Mouse (Mus musculus) kidney, postnatal 0 days (tissue): ENCODE results near the gene Palm. TPM values are rescaled to one million over a fixed set of nuclear protein-coding genes. Genes with fewer than 3 reads are reported as not detected.

ENCODE experiments used
- ATAC-seq: fragments of 200-750 bp; cut with Nextera tagmentation; replicated peaks from 2 replicates; pipeline ENCODE4 v1.8.0; 2017; ENCODE audit warnings: low read depth, moderate number of reproducible peaks, moderate TSS enrichment, moderate library complexity; ENCODE audit not compliant: low FRiP score
- DNase-seq: peaks from one replicate; pipeline ENCODE4 v3.0.0-alpha.2; 2016; ENCODE audit warnings: low spot score
- H3K27ac ChIP-seq: fragments of 300-500 bp; sonication (generic); 2 replicates; pipeline ENCODE4 v1.5.1; 2014; ENCODE audit warnings: mild to moderate bottlenecking
- H3K27me3 ChIP-seq: fragments of 300-500 bp; sonication (generic); 2 replicates; pipeline ENCODE4 v1.6.1; 2014; ENCODE audit warnings: low read length, mixed read lengths; ENCODE audit not compliant: insufficient read depth
- H3K36me3 ChIP-seq: fragments of 300-500 bp; sonication (generic); 2 replicates; pipeline ENCODE4 v1.6.1; 2014; ENCODE audit warnings: low read length, mixed read lengths; ENCODE audit not compliant: insufficient read depth
- H3K4me1 ChIP-seq: fragments of 300-500 bp; sonication (generic); replicated peaks from 2 replicates; pipeline ENCODE4 v1.6.1; 2014; ENCODE audit warnings: antibody characterized with exemption, low read length, mixed read lengths; ENCODE audit not compliant: insufficient read depth
- H3K4me2 ChIP-seq: fragments of 300-500 bp; sonication (generic); 2 replicates; pipeline ENCODE4 v1.6.1; 2014; ENCODE audit warnings: mild to moderate bottlenecking, low read length, moderate library complexity, mixed read lengths
- H3K4me3 ChIP-seq: fragments of 300-500 bp; sonication (generic); replicated peaks from 2 replicates; pipeline ENCODE4 v1.5.1; 2014; ENCODE audit warnings: low read depth, low read length
- H3K9ac ChIP-seq: fragments of 300-500 bp; sonication (generic); 2 replicates; pipeline ENCODE4 v1.6.1; 2014; ENCODE audit warnings: low read depth, low read length
- H3K9me3 ChIP-seq: fragments of 300-500 bp; sonication (generic); replicated peaks from 2 replicates; pipeline ENCODE4 v1.6.1; 2016; ENCODE audit warnings: low read length, inconsistent platforms, mixed read lengths
- CTCF ChIP-seq: IDR thresholded peaks from 2 replicates; pipeline ENCODE4 v1.5.1; 2016; ENCODE audit warnings: antibody characterized with exemption, low read depth, mild to moderate bottlenecking, moderate library complexity
- WGBS: fragments of 180-500 bp; shearing (Covaris S2); extraction: QIAGEN DNeasy Blood & Tissue Kit; methylation state at CpG from one replicate; pipeline ENCODE4 v1.1.7; 2014; 5-methylcytosine and 5-hydroxymethylcytosine counted together
- polyA plus RNA-seq: library from polyadenylated mRNA; unstranded; fragments of >200 nt; fragmentation: Nextera tagmentation; extraction: Ambion mirVana; gene quantifications from 2 replicates; pipeline ENCODE4 v1.2.1, GENCODE M21; 2015

The Palm gene
- polyA plus RNA-seq, 1 experiment from 2014 or later: 132 TPM

GRCm38 (mm10) chr10:79767372-79768244 is 25.8 kb upstream of the Palm start:
- DNase-seq (peak; percentile 95), ATAC-seq (peak; percentile 76)
- Histone ChIP-seq H3K9me3 (no peaks in the 10 kb centered on the region), H3K4me2 (peak overlapping the region; percentile 92), H3K9ac (peak overlapping the region; percentile 53), H3K4me1 (peaks cover 20% of the 10 kb centered on the region), H3K27me3 (no peaks in the 10 kb centered on the region), H3K27ac (peak overlapping the region; percentile 94), H3K4me3 (peak overlapping the region; percentile 79), H3K36me3 (no peaks in the 10 kb centered on the region)
- TF ChIP-seq CTCF: no peak
- 10% methylated on average over 40 of the region's 40 CpGs for WGBS

- no peaks in the 10 kb centered on the region for H3K36me3 ChIP-seq
- H3K9ac ChIP-seq: no peak overlapping the region
- peak; percentile 98 for TF ChIP-seq CTCF
- H3K4me3 ChIP-seq: no peak overlapping the region
- no peaks in the 10 kb centered on the region for H3K9me3 ChIP-seq
- H3K27ac ChIP-seq: peak overlapping the region; percentile 11; the same call in 1 of the 2 replicates
- peaks cover 20% of the 10 kb centered on the region for H3K4me1 ChIP-seq
- 0 out of 2 replicates have a peak overlapping the region, but pooled peaks have one; percentile 11 for H3K4me2 ChIP-seq
- H3K27me3 ChIP-seq: no peaks in the 10 kb centered on the region
- DNase-seq (peak; percentile 82), ATAC-seq (no peak)
- WGBS: under 1% methylated on average over 5 of the region's 5 CpGs
Observed at GRCm38 (mm10) chr10:79768400-79768799, 25.0 kb upstream of the Palm start.

GRCm38 (mm10) chr10:79769329-79769728 is 24.0 kb upstream of the Palm start:
- 24% methylated on average over 4 of the region's 4 CpGs for WGBS
- Histone ChIP-seq H3K4me3 (no peak overlapping the region), H3K27me3 (no peaks in the 10 kb centered on the region), H3K9ac (no peak overlapping the region), H3K9me3 (no peaks in the 10 kb centered on the region), H3K27ac (no peak overlapping the region), H3K4me1 (peaks cover 20% of the 10 kb centered on the region), H3K36me3 (no peaks in the 10 kb centered on the region), H3K4me2 (no peak overlapping the region)
- no peak for ATAC-seq
- no peak for TF ChIP-seq CTCF
- DNase-seq: no peak

GRCm38 (mm10) chr10:79772320-79772719 is 21.1 kb upstream of the Palm start:
- no peak overlapping the region for H3K4me2 ChIP-seq
- ATAC-seq (no peak), DNase-seq (no peak)
- peaks cover 7% of the 10 kb centered on the region for H3K4me1 ChIP-seq
- WGBS: 90% methylated on average over 3 of the region's 3 CpGs
- H3K9ac ChIP-seq: no peak overlapping the region
- H3K4me3 ChIP-seq: no peak overlapping the region
- H3K27ac ChIP-seq: no peak overlapping the region
- no peaks in the 10 kb centered on the region for H3K36me3 ChIP-seq
- H3K27me3 ChIP-seq: no peaks in the 10 kb centered on the region
- peak; percentile 34; the same call in 1 of the 2 replicates for TF ChIP-seq CTCF
- H3K9me3 ChIP-seq: no peaks in the 10 kb centered on the region

- WGBS: 83% methylated on average over 2 of the region's 2 CpGs
- H3K36me3 ChIP-seq: no peaks in the 10 kb centered on the region
- no peaks in the 10 kb centered on the region for H3K27me3 ChIP-seq
- no peak overlapping the region for H3K27ac ChIP-seq
- no peak overlapping the region for H3K4me3 ChIP-seq
- H3K9me3 ChIP-seq: no peaks in the 10 kb centered on the region
- no peak for ATAC-seq
- no peak overlapping the region for H3K4me2 ChIP-seq
- no peak for TF ChIP-seq CTCF
- H3K4me1 ChIP-seq: peaks cover 5% of the 10 kb centered on the region
- H3K9ac ChIP-seq: no peak overlapping the region
- no peak for DNase-seq
Observed at GRCm38 (mm10) chr10:79773208-79773607, 20.2 kb upstream of the Palm start.

- ATAC-seq (no peak), DNase-seq (no peak)
- Histone ChIP-seq H3K4me3 (no peak overlapping the region), H3K27me3 (no peaks in the 10 kb centered on the region), H3K9ac (no peak overlapping the region), H3K36me3 (no peaks in the 10 kb centered on the region), H3K4me2 (no peak overlapping the region), H3K4me1 (peaks cover 16% of the 10 kb centered on the region; the same call in 1 of the 2 replicates), H3K27ac (no peak overlapping the region), H3K9me3 (no peaks in the 10 kb centered on the region)
- 62% methylated on average over 5 of the region's 5 CpGs for WGBS
- peak; percentile 47; the same call in 1 of the 2 replicates for TF ChIP-seq CTCF
Observed at GRCm38 (mm10) chr10:79774486-79775279, 18.7 kb upstream of the Palm start.
